22 mouse cellular contexts compared by ENCODE assay signal in the genomic region with DNA sequence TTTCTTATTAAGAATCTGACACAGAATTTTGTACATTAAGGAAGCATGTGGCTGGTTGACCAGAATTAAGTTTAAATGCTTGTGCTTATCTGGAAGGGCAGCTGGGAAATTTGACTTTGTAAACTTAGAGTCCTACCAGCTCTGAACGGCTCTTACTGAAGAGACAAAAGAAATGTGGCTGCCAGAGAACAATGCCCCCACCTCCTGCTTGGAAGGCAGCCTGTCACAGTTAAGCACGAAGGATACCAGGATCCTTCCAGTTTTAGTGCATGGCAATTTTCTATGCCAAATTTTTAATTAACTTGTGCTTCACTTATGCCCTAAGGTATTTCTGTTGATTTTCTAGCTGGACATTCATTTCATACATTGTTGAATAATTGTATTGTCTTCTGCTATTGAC.
DNase-seq lines count a peak whose midpoint lies in the region; ATAC-seq and TF ChIP-seq lines count a peak whose summit lies in the region.
"Had no signal": no experiment of that assay in that cellular context is flagged by ENCODE, and none has a peak within 500 bp of the region (broad histone marks: within the 10 kb centered on the region; RNA-seq: fewer than 3 reads in every experiment).

No protein-coding gene starts in this region.

- TF ChIP-seq CTCF in hindbrain, postnatal 0 days (IDR thresholded peaks at IDR 0.05; ENCODE audit: low read depth), result no peak
- TF ChIP-seq CTCF in brain, embryonic 14.5 days (IDR thresholded peaks at IDR 0.05; ENCODE audit: borderline replicate concordance, extremely low read depth, insufficient read depth, insufficient read length), result no peak

- no peak overlapping the region for H3K9ac ChIP-seq in hindbrain, postnatal 0 days (replicated peaks; ENCODE audit: low read length)
- no peak overlapping the region for H3K9ac ChIP-seq in midbrain, embryonic 15.5 days
- no peak overlapping the region for H3K9ac ChIP-seq in midbrain, embryonic 12.5 days (replicated peaks)
- H3K9ac ChIP-seq in midbrain, embryonic 16.5 days (ENCODE audit: low read depth, low read length), result no peak overlapping the region
- H3K9ac ChIP-seq: embryonic facial prominence, embryonic 12.5 days; forebrain, embryonic 13.5 days; forebrain, embryonic 15.5 days had no signal

- ATAC-seq in hindbrain, postnatal 0 days, result no peak
- no peak for ATAC-seq in midbrain, embryonic 15.5 days (replicated peaks)
- peak; percentile 58; the same call in 1 of the 2 replicates for ATAC-seq in midbrain, embryonic 12.5 days (ENCODE audit: low FRiP score, low read depth)
- ATAC-seq in midbrain, embryonic 16.5 days, result no peak
- ATAC-seq: activated CD4-positive, CD25-positive, alpha-beta regulatory T cell, adult 4 months; CD4-positive, CD25-positive, alpha-beta regulatory T cell, adult 4 months; forebrain, embryonic 13.5 days; forebrain, embryonic 15.5 days; Patski had no signal

- H3K4me2 ChIP-seq in hindbrain, postnatal 0 days (ENCODE audit: low read depth, low read length), result no peak overlapping the region
- no peak overlapping the region for H3K4me2 ChIP-seq in midbrain, embryonic 15.5 days
- H3K4me2 ChIP-seq in midbrain, embryonic 12.5 days (replicated peaks), result no peak overlapping the region
- no peak overlapping the region for H3K4me2 ChIP-seq in midbrain, embryonic 16.5 days (ENCODE audit: low read length)
- H3K4me2 ChIP-seq: embryonic facial prominence, embryonic 12.5 days; forebrain, embryonic 13.5 days; forebrain, embryonic 15.5 days had no signal

- peaks cover 11% of the 10 kb centered on the region; the same call in 1 of the 2 replicates for H3K4me1 ChIP-seq in hindbrain, embryonic 10.5 days (replicated peaks)
- H3K4me1 ChIP-seq in hindbrain, postnatal 0 days (ENCODE audit: insufficient read depth, low read length), result no peaks in the 10 kb centered on the region
- peaks cover 19% of the 10 kb centered on the region for H3K4me1 ChIP-seq in midbrain, embryonic 10.5 days
- H3K4me1 ChIP-seq in midbrain, embryonic 15.5 days, result no peaks in the 10 kb centered on the region
- H3K4me1 ChIP-seq in midbrain, embryonic 12.5 days, result peaks cover 3% of the 10 kb centered on the region; the same call in 1 of the 2 replicates
- no peaks in the 10 kb centered on the region for H3K4me1 ChIP-seq in midbrain, embryonic 16.5 days (ENCODE audit: control insufficient read depth, insufficient read depth, low read length)
- H3K4me1 ChIP-seq: embryonic facial prominence, embryonic 12.5 days; forebrain, embryonic 15.5 days had no signal

- no peaks in the 10 kb centered on the region for H3K27me3 ChIP-seq in hindbrain, embryonic 10.5 days (ENCODE audit: insufficient read depth, poor library complexity, severe bottlenecking)
- no peaks in the 10 kb centered on the region for H3K27me3 ChIP-seq in hindbrain, postnatal 0 days (ENCODE audit: insufficient read depth, low read length)
- peaks cover 10% of the 10 kb centered on the region; the same call in 1 of the 2 replicates for H3K27me3 ChIP-seq in midbrain, embryonic 10.5 days (ENCODE audit: low read depth, poor library complexity, severe bottlenecking)
- H3K27me3 ChIP-seq in midbrain, embryonic 15.5 days (replicated peaks), result no peaks in the 10 kb centered on the region
- H3K27me3 ChIP-seq in midbrain, embryonic 12.5 days, result no peaks in the 10 kb centered on the region
- H3K27me3 ChIP-seq in midbrain, embryonic 16.5 days (ENCODE audit: control insufficient read depth, insufficient read depth, low read depth, low read length), result no peaks in the 10 kb centered on the region
- H3K27me3 ChIP-seq: CH12.LX; embryonic facial prominence, embryonic 12.5 days; forebrain, embryonic 13.5 days; forebrain, embryonic 15.5 days; Patski had no signal

- DNase-seq in hindbrain, embryonic 10.5 days (ENCODE audit: low spot score), result no peak
- no peak for DNase-seq in hindbrain, postnatal 0 days (ENCODE audit: low spot score)
- no peak for DNase-seq in midbrain, embryonic 10.5 days (ENCODE audit: low spot score)
- DNase-seq in brain, embryonic 14.5 days (ENCODE audit: low read depth), result peak; percentile 33
- DNase-seq: adrenal gland, adult 8-10 months; adrenal gland, postnatal 25 days; B cell, adult 2 months; cerebellum, adult 11-12 months; cerebellum, adult 9-10 months; cerebellum, postnatal 25 days had no signal

- H3K36me3 ChIP-seq in hindbrain, embryonic 10.5 days, result no peaks in the 10 kb centered on the region
- no peaks in the 10 kb centered on the region for H3K36me3 ChIP-seq in hindbrain, postnatal 0 days (ENCODE audit: insufficient read depth, low read length)
- H3K36me3 ChIP-seq in midbrain, embryonic 10.5 days, result no peaks in the 10 kb centered on the region
- H3K36me3 ChIP-seq in midbrain, embryonic 15.5 days (replicated peaks), result no peaks in the 10 kb centered on the region
- H3K36me3 ChIP-seq in midbrain, embryonic 12.5 days, result no peaks in the 10 kb centered on the region
- H3K36me3 ChIP-seq in midbrain, embryonic 16.5 days (ENCODE audit: control insufficient read depth, insufficient read depth, low read length), result no peaks in the 10 kb centered on the region
- H3K36me3 ChIP-seq: embryonic facial prominence, embryonic 10.5 days; embryonic facial prominence, embryonic 12.5 days; forebrain, embryonic 15.5 days; G1E had no signal

- no peak for TF ChIP-seq POLR2A in brain, embryonic 14.5 days (IDR thresholded peaks at IDR 0.05; ENCODE audit: borderline replicate concordance, extremely low read depth, insufficient read depth, insufficient read length, poor library complexity, severe bottlenecking)

- H3K4me3 ChIP-seq in hindbrain, embryonic 10.5 days, result no peak overlapping the region
- H3K4me3 ChIP-seq in hindbrain, postnatal 0 days (ENCODE audit: low read length), result no peak overlapping the region
- H3K4me3 ChIP-seq in midbrain, embryonic 10.5 days, result no peak overlapping the region
- no peak overlapping the region for H3K4me3 ChIP-seq in midbrain, embryonic 15.5 days
- H3K4me3 ChIP-seq in midbrain, embryonic 12.5 days, result no peak overlapping the region
- H3K4me3 ChIP-seq in midbrain, embryonic 16.5 days (ENCODE audit: low read depth, low read length), result no peak overlapping the region
- H3K4me3 ChIP-seq: embryonic facial prominence, embryonic 10.5 days; embryonic facial prominence, embryonic 12.5 days; forebrain, embryonic 13.5 days; forebrain, embryonic 15.5 days had no signal

- H3K9me3 ChIP-seq in hindbrain, embryonic 10.5 days, result no peaks in the 10 kb centered on the region
- H3K9me3 ChIP-seq in hindbrain, postnatal 0 days (ENCODE audit: low read length), result no peaks in the 10 kb centered on the region
- H3K9me3 ChIP-seq in midbrain, embryonic 10.5 days (replicated peaks), result no peaks in the 10 kb centered on the region
- H3K9me3 ChIP-seq in midbrain, embryonic 15.5 days, result no peaks in the 10 kb centered on the region
- no peaks in the 10 kb centered on the region for H3K9me3 ChIP-seq in midbrain, embryonic 12.5 days
- no peaks in the 10 kb centered on the region for H3K9me3 ChIP-seq in midbrain, embryonic 16.5 days (replicated peaks; ENCODE audit: control insufficient read depth, low read length, poor library complexity, severe bottlenecking)
- H3K9me3 ChIP-seq: embryonic facial prominence, embryonic 10.5 days; embryonic facial prominence, embryonic 12.5 days; forebrain, embryonic 13.5 days; forebrain, embryonic 15.5 days; G1E had no signal

- peak overlapping the region; percentile 12; the same call in 1 of the 2 replicates for H3K27ac ChIP-seq in hindbrain, embryonic 10.5 days
- no peak overlapping the region for H3K27ac ChIP-seq in hindbrain, postnatal 0 days
- peak overlapping the region; percentile 69 for H3K27ac ChIP-seq in midbrain, embryonic 10.5 days (replicated peaks)
- H3K27ac ChIP-seq in midbrain, embryonic 15.5 days, result no peak overlapping the region
- no peak overlapping the region for H3K27ac ChIP-seq in midbrain, embryonic 12.5 days (replicated peaks)
- no peak overlapping the region for H3K27ac ChIP-seq in midbrain, embryonic 16.5 days (ENCODE audit: low read length)
- H3K27ac ChIP-seq: embryonic facial prominence, embryonic 10.5 days; embryonic facial prominence, embryonic 12.5 days; forebrain, embryonic 13.5 days; forebrain, embryonic 15.5 days had no signal

- WGBS in hindbrain, embryonic 10.5 days, result 16% methylated on average over 2 of the region's 2 CpGs
- 18% methylated on average over 2 of the region's 2 CpGs for WGBS in hindbrain, postnatal 0 days
- 13% methylated on average over 2 of the region's 2 CpGs for WGBS in midbrain, embryonic 10.5 days
- WGBS in midbrain, embryonic 15.5 days, result 5% methylated on average over 2 of the region's 2 CpGs
- WGBS in midbrain, embryonic 12.5 days, result 6% methylated on average over 2 of the region's 2 CpGs
- 9% methylated on average over 2 of the region's 2 CpGs for WGBS in midbrain, embryonic 16.5 days

Comparison
In these comparisons a context has a peak if more than half of its experiments do, and no peak if none do; other contexts are left out.
1. H3K27ac ChIP-seq: peak in hindbrain, embryonic 10.5 days (single experiment) and midbrain, embryonic 10.5 days (single experiment); none in hindbrain, postnatal 0 days (single experiment), midbrain, embryonic 15.5 days (single experiment), midbrain, embryonic 12.5 days (single experiment) and midbrain, embryonic 16.5 days (single experiment).